Mouse (Mus musculus) liver, embryonic 14.5 days (tissue): ENCODE data around the gene Ralgapa2. TPM values are rescaled to one million over a fixed set of nuclear protein-coding genes. Genes with fewer than 3 reads are reported as not detected.

ENCODE experiments used
- ATAC-seq: fragments of 200-750 bp; cut with Nextera tagmentation; 2 replicates; pipeline ENCODE4 v1.8.0; 2017; ENCODE audit warnings: moderate number of reproducible peaks, mild to moderate bottlenecking, moderate library complexity; ENCODE audit not compliant: insufficient read depth
- DNase-seq, 3 experiments: peaks; one replicate each; pipeline ENCODE4 v3.0.0-alpha.2; 2012 to 2013; ENCODE audit warnings: low read depth in 3 of 3, low spot score in 3 of 3
- H3K27ac ChIP-seq: fragments of 300-500 bp; sonication (generic); 2 replicates; pipeline ENCODE4 v1.5.1; 2014; ENCODE audit warnings: moderate library complexity, mild to moderate bottlenecking, control low read depth, inconsistent platforms
- H3K27me3 ChIP-seq: fragments of 300-500 bp; sonication (generic); 2 replicates; pipeline ENCODE4 v1.6.1; 2014; ENCODE audit warnings: mild to moderate bottlenecking, low read length, moderate library complexity; ENCODE audit not compliant: control insufficient read depth, insufficient read depth
- H3K36me3 ChIP-seq: fragments of 300-500 bp; sonication (generic); replicated peaks from 2 replicates; pipeline ENCODE4 v1.6.1; 2014; ENCODE audit warnings: low read depth; ENCODE audit not compliant: control insufficient read depth, insufficient read depth
- H3K4me1 ChIP-seq, 2 experiments: fragments of 200-500 bp in 1 of 2; fragments of 300-500 bp in 1 of 2; sonication (generic) in 1 of 2; replicated peaks; 2 replicates each; pipeline ENCODE4 v1.6.1; 2012 to 2014; ENCODE audit warnings: antibody characterized with exemption in 1 of 2, inconsistent platforms in 1 of 2, low read length in 1 of 2; ENCODE audit not compliant: control insufficient read depth in 2 of 2, insufficient read depth in 2 of 2
- H3K4me2 ChIP-seq: fragments of 300-500 bp; sonication (generic); 2 replicates; pipeline ENCODE4 v1.6.1; 2014; ENCODE audit warnings: low read depth, mild to moderate bottlenecking, control low read depth, moderate library complexity
- H3K4me3 ChIP-seq, 2 experiments: fragments of 200-500 bp in 1 of 2; fragments of 300-500 bp in 1 of 2; sonication (generic) in 1 of 2; 2 replicates each; pipeline ENCODE4 v1.5.1; 2012 to 2014; ENCODE audit warnings: low read depth in 2 of 2, low read length in 2 of 2, mild to moderate bottlenecking in 2 of 2, control low read depth in 1 of 2, inconsistent platforms in 1 of 2, moderate library complexity in 1 of 2; ENCODE audit not compliant: insufficient read depth in 1 of 2
- H3K9ac ChIP-seq: fragments of 300-500 bp; sonication (generic); replicated peaks from 2 replicates; pipeline ENCODE4 v1.6.1; 2014; ENCODE audit warnings: mild to moderate bottlenecking, control low read depth, moderate library complexity
- H3K9me3 ChIP-seq: fragments of 300-500 bp; sonication (generic); 2 replicates; pipeline ENCODE4 v1.6.1; 2016; ENCODE audit warnings: low read length, mixed read lengths; ENCODE audit not compliant: control insufficient read depth
- CTCF ChIP-seq: IDR thresholded peaks from 2 replicates; pipeline ENCODE4 v1.5.1; 2016; ENCODE audit warnings: antibody characterized with exemption, low read depth, control low read depth
- EP300 ChIP-seq: IDR thresholded peaks from 2 replicates; pipeline ENCODE4 v1.6.1; 2016; ENCODE audit warnings: antibody characterized with exemption, low read depth
- WGBS: fragments of 180-500 bp; shearing (Covaris S2); extraction: QIAGEN DNeasy Blood & Tissue Kit; methylation state at CpG from one replicate; pipeline ENCODE4 v1.1.7; 2014; ENCODE audit not compliant: insufficient replicate concordance; 5-methylcytosine and 5-hydroxymethylcytosine counted together
- polyA plus RNA-seq, 2 experiments: library from polyadenylated mRNA; depleted of rRNA in 1 of 2; stranded (reverse) in 1 of 2; unstranded in 1 of 2; fragments of >200 nt; fragmentation: Nextera tagmentation in 1 of 2; extraction: Ambion mirVana in 1 of 2; gene quantifications; 2 replicates each; pipeline versions ENCODE4 v1.2.1 to v1.2.3; 2012 to 2014

Ralgapa2 gene
- polyA plus RNA-seq, 2 experiments, result 2.1 to 3.6 TPM

DNA sequence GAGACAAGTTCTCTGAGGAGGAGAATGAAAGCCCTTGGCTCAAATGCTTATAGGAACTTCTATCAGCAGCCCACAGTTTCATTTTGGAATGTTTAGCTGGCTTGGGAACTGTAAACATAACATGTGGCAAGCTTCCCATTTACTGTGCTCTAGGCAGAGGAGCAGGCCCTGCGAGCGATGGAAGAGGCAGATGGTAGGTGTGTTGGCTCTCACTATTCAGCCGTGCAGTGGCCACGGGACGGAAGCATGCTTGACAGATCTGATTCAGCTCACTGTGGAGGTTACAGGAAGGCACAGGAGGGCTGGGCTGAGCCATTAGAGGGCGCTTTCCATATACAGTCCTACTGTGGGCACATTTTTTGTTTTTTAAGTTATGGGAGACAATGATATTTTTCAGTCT is 201.9 kb downstream of the Ralgapa2 start:
- Histone ChIP-seq H3K4me3 (no peak overlapping the region), H3K9ac (no peak overlapping the region), H3K9me3 (no peaks in the 10 kb centered on the region), H3K36me3 (no peaks in the 10 kb centered on the region), H3K4me2 (no peak overlapping the region), H3K27ac (no peak overlapping the region), H3K4me1 (no peaks in the 10 kb centered on the region), H3K27me3 (no peaks in the 10 kb centered on the region)
- 55% methylated on average over 6 of the region's 6 CpGs for WGBS
- ATAC-seq, result no peak
- no peak for TF ChIP-seq EP300
- no peak for TF ChIP-seq CTCF
- no peak for DNase-seq

- Histone ChIP-seq H3K27me3 (no peaks in the 10 kb centered on the region), H3K27ac (no peak overlapping the region), H3K36me3 (no peaks in the 10 kb centered on the region), H3K9me3 (no peaks in the 10 kb centered on the region), H3K4me1 (no peaks in the 10 kb centered on the region), H3K4me3 (no peak overlapping the region), H3K9ac (no peak overlapping the region), H3K4me2 (no peak overlapping the region)
- WGBS, result 73% methylated on average over 2 of the region's 2 CpGs
- TF ChIP-seq EP300, result no peak
- no peak for TF ChIP-seq CTCF
- DNase-seq (no peak), ATAC-seq (no peak)
These were observed 202.7 kb downstream of the Ralgapa2 start for GRCm38 (mm10) chr2:146309413-146309812.

GRCm38 (mm10) chr2:146307060-146307459 is 205.1 kb downstream of the Ralgapa2 start:
- H3K36me3 ChIP-seq, result no peaks in the 10 kb centered on the region
- no peaks in the 10 kb centered on the region for H3K4me1 ChIP-seq
- H3K9me3 ChIP-seq, result no peaks in the 10 kb centered on the region
- DNase-seq (no peak), ATAC-seq (no peak)
- no peak overlapping the region for H3K27ac ChIP-seq
- H3K4me2 ChIP-seq, result no peak overlapping the region
- no peaks in the 10 kb centered on the region for H3K27me3 ChIP-seq
- 62% methylated on average over 3 of the region's 3 CpGs for WGBS
- no peak overlapping the region for H3K4me3 ChIP-seq
- H3K9ac ChIP-seq, result no peak overlapping the region
- TF ChIP-seq CTCF (no peak), EP300 (no peak)

- Histone ChIP-seq H3K4me3 (no peak overlapping the region), H3K9ac (no peak overlapping the region), H3K27me3 (no peaks in the 10 kb centered on the region), H3K36me3 (no peaks in the 10 kb centered on the region), H3K4me2 (no peak overlapping the region), H3K27ac (no peak overlapping the region), H3K9me3 (no peaks in the 10 kb centered on the region), H3K4me1 (no peaks in the 10 kb centered on the region)
- WGBS, result 68% methylated on average over 9 of the region's 9 CpGs
- no peak for ATAC-seq
- TF ChIP-seq EP300 (no peak), CTCF (no peak)
- DNase-seq, result no peak
These were observed 209.9 kb downstream of the Ralgapa2 start for GRCm38 (mm10) chr2:146302094-146302699.

DNA sequence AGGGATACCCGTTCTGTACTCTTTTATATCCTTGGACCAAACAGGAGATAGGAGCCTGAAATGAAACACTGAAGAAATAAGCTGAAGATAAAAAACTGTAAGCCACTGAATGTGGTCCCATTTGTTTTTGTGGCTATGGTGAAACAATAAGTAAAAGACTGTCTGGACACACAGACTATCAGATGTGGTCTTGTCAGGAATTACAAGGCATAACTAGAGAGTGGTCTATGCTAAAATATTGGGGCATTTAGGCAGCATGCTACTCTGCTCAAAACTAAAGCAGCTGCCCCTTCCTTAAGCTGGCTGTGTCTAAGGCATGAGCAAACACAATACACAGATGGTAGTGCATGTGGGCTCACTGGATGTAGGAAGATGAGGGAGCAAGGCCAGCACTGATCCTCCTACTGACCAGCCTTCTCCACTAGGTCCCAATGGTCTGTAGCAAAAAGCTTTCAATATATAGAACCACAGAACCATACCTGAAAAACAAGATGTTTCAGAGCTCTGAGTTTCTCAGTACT is 211.6 kb downstream of the Ralgapa2 start:
- no peak for DNase-seq
- Histone ChIP-seq H3K27me3 (no peaks in the 10 kb centered on the region), H3K4me3 (no peak overlapping the region), H3K9ac (no peak overlapping the region), H3K9me3 (no peaks in the 10 kb centered on the region), H3K4me2 (no peak overlapping the region), H3K4me1 (no peaks in the 10 kb centered on the region), H3K27ac (no peak overlapping the region), H3K36me3 (no peaks in the 10 kb centered on the region)
- WGBS, result 74% methylated on average over 1 of the region's 1 CpGs
- ATAC-seq, result no peak
- no peak for TF ChIP-seq EP300
- no peak for TF ChIP-seq CTCF
